Mouse (Mus musculus) c-Kit-negative CD71-positive TER-119-positive erythroid progenitor cells, embryonic 14.5 days (primary cell): ENCODE measurements around the gene Nutm1.

Experiments
- DNase-seq: peaks from one replicate; pipeline ENCODE4 v3.0.0-alpha.2; 2013; ENCODE audit warnings: low read depth, low spot score

Gene Nutm1

GRCm38 (mm10) chr2:112261748-112262653 lies 2.9 kb upstream of the Nutm1 start, which contains the start of gene Nop10:
Gene Nop10, plus strand, starts transcription at chr2:112261926.
- peak; percentile 86 for DNase-seq

GRCm38 (mm10) chr2:112254675-112255515 lies 4.2 kb downstream of the Nutm1 start:
- no peak for DNase-seq

- no peak for DNase-seq
Measured at GRCm38 (mm10) chr2:112249780-112250453, 9.2 kb downstream of the Nutm1 start.

GRCm38 (mm10) chr2:112247323-112247722 lies 11.8 kb downstream of the Nutm1 start:
- no peak for DNase-seq

GRCm38 (mm10) chr2:112246193-112246592 lies 12.9 kb downstream of the Nutm1 start:
- DNase-seq, result no peak

GRCm38 (mm10) chr2:112245307-112245706 lies 13.8 kb downstream of the Nutm1 start:
- DNase-seq, result no peak

- no peak for DNase-seq
Measured at GRCm38 (mm10) chr2:112241787-112242186, 17.3 kb downstream of the Nutm1 start.

GRCm38 (mm10) chr2:112239935-112240721 lies 19.0 kb downstream of the Nutm1 start:
- no peak for DNase-seq

- peak; percentile 62 for DNase-seq
Measured at GRCm38 (mm10) chr2:112239212-112239934, 19.7 kb downstream of the Nutm1 start, which contains the start of gene Lpcat4. Gene Lpcat4, plus strand, starts transcription at chr2:112239468.

GRCm38 (mm10) chr2:112238006-112238405 lies 21.1 kb downstream of the Nutm1 start:
- DNase-seq, result no peak

- no peak for DNase-seq
Measured at GRCm38 (mm10) chr2:112236620-112237019, 22.5 kb downstream of the Nutm1 start.

GRCm38 (mm10) chr2:112232623-112233022 lies 26.5 kb downstream of the Nutm1 start:
- no peak for DNase-seq

GRCm38 (mm10) chr2:112224356-112224755 lies 34.7 kb downstream of the Nutm1 start:
- DNase-seq, result no peak

GRCm38 (mm10) chr2:112222607-112223006 lies 36.5 kb downstream of the Nutm1 start:
- no peak for DNase-seq

- DNase-seq, result no peak
Measured at GRCm38 (mm10) chr2:112220880-112221279, 38.2 kb downstream of the Nutm1 start.

- DNase-seq, result no peak
Measured at GRCm38 (mm10) chr2:112217614-112218013, 41.5 kb downstream of the Nutm1 start.

- no peak for DNase-seq
Measured at GRCm38 (mm10) chr2:112215977-112216376, 43.1 kb downstream of the Nutm1 start.

- no peak for DNase-seq
Measured at GRCm38 (mm10) chr2:112210699-112211098, 48.4 kb downstream of the Nutm1 start.

GRCm38 (mm10) chr2:112210142-112210541 lies 48.9 kb downstream of the Nutm1 start:
- no peak for DNase-seq

GRCm38 (mm10) chr2:112203056-112203455 lies 56.0 kb downstream of the Nutm1 start:
- DNase-seq, result no peak
